Mouse (Mus musculus) olfactory bulb, adult 2 months (tissue): ENCODE data around the gene Asna1.

Experiments
- CTCF ChIP-seq: fragments of 200-500 bp; IDR thresholded peaks from 2 replicates; pipeline ENCODE4 v1.5.1; 2012; ENCODE audit warnings: low read depth, mild to moderate bottlenecking, low read length, moderate library complexity; ENCODE audit not compliant: insufficient read depth
- POLR2A ChIP-seq: fragments of 200-500 bp; IDR thresholded peaks from 2 replicates; pipeline ENCODE4 v1.6.1; 2012; ENCODE audit warnings: mild to moderate bottlenecking, low read depth, low read length, moderate library complexity; ENCODE audit not compliant: insufficient read depth

GRCm38 (mm10) chr8:85043619-85044018 is 18.5 kb upstream of the Asna1 start:
- TF ChIP-seq CTCF (no peak), POLR2A (no peak)
